Mouse (Mus musculus): ENCODE data around the gene Slc39a1. TPM values are rescaled to one million over a fixed set of nuclear protein-coding genes. Genes with fewer than 3 reads are reported as not detected.

The Slc39a1 gene
- polyA plus RNA-seq, 1 experiment, result 43.3 TPM

- H3K4me3 ChIP-seq (ENCODE audit: extremely low read depth, insufficient read depth, insufficient read length), result peak overlapping the region; percentile 85
- peak overlapping the region; percentile 86 for H3K27ac ChIP-seq (ENCODE audit: insufficient read depth, low read length)
- H3K27me3 ChIP-seq (ENCODE audit: control insufficient read depth, insufficient read depth, low read length), result no peaks in the 10 kb centered on the region
- H3K36me3 ChIP-seq (ENCODE audit: control insufficient read depth, insufficient read depth, low read length), result no peaks in the 10 kb centered on the region
- H3K4me1 ChIP-seq (ENCODE audit: control insufficient read depth, insufficient read depth, insufficient read length), result peaks cover 8% of the 10 kb centered on the region; the same call in 1 of the 2 replicates
- TF ChIP-seq POLR2A (IDR thresholded peaks at IDR 0.05; ENCODE audit: low read depth, low read length) (no peak), CTCF (IDR thresholded peaks at IDR 0.05; ENCODE audit: extremely low read depth, insufficient read depth, insufficient read length, insufficient replicate concordance) (no peak)
- DNase-seq (ENCODE audit: low read depth in 1 of 2, low spot score in 2 of 2), result peak in 1 of 2 experiments; percentile 60
- WGBS, result 2% methylated on average over 30 of the region's 68 CpGs
Observed at GRCm38 (mm10) chr3:90293352-90294063, 45.5 kb downstream of the Slc39a1 start.

- no peak for TF ChIP-seq CTCF (IDR thresholded peaks at IDR 0.05; ENCODE audit: extremely low read depth, insufficient read depth, insufficient read length, insufficient replicate concordance)
- WGBS, result 11% methylated on average over 11 of the region's 11 CpGs
Observed at GRCm38 (mm10) chr3:90294064-90294440, 46.1 kb downstream of the Slc39a1 start.

GRCm38 (mm10) chr3:90294651-90295050 is 46.7 kb downstream of the Slc39a1 start:
- H3K4me3 ChIP-seq (ENCODE audit: extremely low read depth, insufficient read depth, insufficient read length), result no peak overlapping the region
- no peaks in the 10 kb centered on the region for H3K27me3 ChIP-seq (ENCODE audit: control insufficient read depth, insufficient read depth, low read length)
- 75% methylated on average over 2 of the region's 2 CpGs for WGBS
- DNase-seq (ENCODE audit: low read depth in 1 of 2, low spot score in 2 of 2), result no peak
- H3K36me3 ChIP-seq (ENCODE audit: control insufficient read depth, insufficient read depth, low read length), result no peaks in the 10 kb centered on the region
- TF ChIP-seq CTCF (IDR thresholded peaks at IDR 0.05; ENCODE audit: extremely low read depth, insufficient read depth, insufficient read length, insufficient replicate concordance) (no peak), POLR2A (IDR thresholded peaks at IDR 0.05; ENCODE audit: low read depth, low read length) (no peak)
- H3K4me1 ChIP-seq (ENCODE audit: control insufficient read depth, insufficient read depth, insufficient read length), result peaks cover 8% of the 10 kb centered on the region; the same call in 1 of the 2 replicates
- H3K27ac ChIP-seq (ENCODE audit: insufficient read depth, low read length), result no peak overlapping the region

More at GRCm38 (mm10) chr3:90294064-90294440, 46.1 kb downstream of the Slc39a1 start:
- Histone ChIP-seq H3K4me3 (ENCODE audit: extremely low read depth, insufficient read depth, insufficient read length) (peak overlapping the region; percentile 85), H3K4me1 (ENCODE audit: control insufficient read depth, insufficient read depth, insufficient read length) (peaks cover 8% of the 10 kb centered on the region; the same call in 1 of the 2 replicates), H3K36me3 (ENCODE audit: control insufficient read depth, insufficient read depth, low read length) (no peaks in the 10 kb centered on the region), H3K27me3 (ENCODE audit: control insufficient read depth, insufficient read depth, low read length) (no peaks in the 10 kb centered on the region), H3K27ac (ENCODE audit: insufficient read depth, low read length) (peak overlapping the region; percentile 64)
- no peak for DNase-seq (ENCODE audit: low read depth in 1 of 2, low spot score in 2 of 2)

Other genes with a start within 250 kb of the Slc39a1 start
- 25.1 and 28.1 TPM in 2 replicates for gene Hax1, start 249.4 kb upstream of the Slc39a1 start, polyA plus RNA-seq (2012; rRNA removed)
- 24.0 and 24.5 TPM in 2 replicates for gene 4933434E20Rik, start 196.5 kb upstream of the Slc39a1 start, polyA plus RNA-seq (2012; rRNA removed)
- gene Ubap2l, start 195.5 kb upstream of the Slc39a1 start, polyA plus RNA-seq (2012; rRNA removed), result 81.5 and 85.5 TPM in 2 replicates
- gene Tpm3, start 175.5 kb upstream of the Slc39a1 start, polyA plus RNA-seq (2012; rRNA removed), result 127 and 141 TPM in 2 replicates
- gene Nup210l, start 144.0 kb upstream of the Slc39a1 start, polyA plus RNA-seq (2012; rRNA removed), result 0.53 and 0.56 TPM in 2 replicates
- gene Rps27, start 34.5 kb upstream of the Slc39a1 start, polyA plus RNA-seq (2012; rRNA removed), result 1,209 and 1,253 TPM in 2 replicates
- gene Rab13, start 34.5 kb upstream of the Slc39a1 start, polyA plus RNA-seq (2012; rRNA removed), result 1.6 and 2.6 TPM in 2 replicates
- gene Jtb, start 16.6 kb upstream of the Slc39a1 start, polyA plus RNA-seq (2012; rRNA removed), result 60.3 and 66.4 TPM in 2 replicates
- 0.21 and 0.56 TPM in 2 replicates for gene Creb3l4, start 4.7 kb upstream of the Slc39a1 start, polyA plus RNA-seq (2012; rRNA removed)
- 103 and 105 TPM in 2 replicates for gene Crtc2, start 6.0 kb downstream of the Slc39a1 start, polyA plus RNA-seq (2012; rRNA removed)
- 155 and 178 TPM in 2 replicates for gene Dennd4b, start 17.0 kb downstream of the Slc39a1 start, polyA plus RNA-seq (2012; rRNA removed)
- 24.2 and 26.9 TPM in 2 replicates for gene Gatad2b, start 45.0 kb downstream of the Slc39a1 start, polyA plus RNA-seq (2012; rRNA removed)
- 10.4 and 11.2 TPM in 2 replicates for gene Slc27a3, start 141.8 kb downstream of the Slc39a1 start, polyA plus RNA-seq (2012; rRNA removed)
- gene Ints3, start 185.4 kb downstream of the Slc39a1 start, polyA plus RNA-seq (2012; rRNA removed), result 19.7 and 21.1 TPM in 2 replicates
- 15.4 and 16.1 TPM in 2 replicates for gene Npr1, start 217.7 kb downstream of the Slc39a1 start, polyA plus RNA-seq (2012; rRNA removed)
- gene Ilf2, start 228.0 kb downstream of the Slc39a1 start, polyA plus RNA-seq (2012; rRNA removed), result 12.3 and 12.6 TPM in 2 replicates
- gene Snapin, start 242.9 kb downstream of the Slc39a1 start, polyA plus RNA-seq (2012; rRNA removed), result 12.4 and 13.2 TPM in 2 replicates

Data from spleen, adult 2 months (tissue).